Mouse (Mus musculus) thymus, adult 2 months (tissue): ENCODE data around the gene Cdk5r2. TPM values are rescaled to one million over a fixed set of nuclear protein-coding genes. Genes with fewer than 3 reads are reported as not detected.
"Not testable (repeated sequence)": the region's sequence is repeated elsewhere in the genome, so short reads cannot be mapped to it uniquely, and the experiment has no call there.

Experiments used
- DNase-seq: peaks from one replicate; pipeline ENCODE4 v3.0.0; 2021
- H3K27ac ChIP-seq: fragments of 200-500 bp; 2 replicates; pipeline ENCODE4 v1.5.1; 2012; ENCODE audit warnings: low read length, control low read depth; ENCODE audit not compliant: control insufficient read depth, insufficient read depth
- H3K27me3 ChIP-seq: fragments of 200-500 bp; 2 replicates; pipeline ENCODE4 v1.6.1; 2012; ENCODE audit warnings: mild to moderate bottlenecking, low read length, moderate library complexity, mixed read lengths; ENCODE audit not compliant: control insufficient read depth, insufficient read depth
- H3K36me3 ChIP-seq: fragments of 200-500 bp; 2 replicates; pipeline ENCODE4 v1.6.1; 2012; ENCODE audit warnings: mild to moderate bottlenecking, low read length, moderate library complexity; ENCODE audit not compliant: control insufficient read depth, insufficient read depth
- H3K4me1 ChIP-seq: fragments of 200-500 bp; replicated peaks from 2 replicates; pipeline ENCODE4 v1.6.1; 2012; ENCODE audit warnings: low read length; ENCODE audit not compliant: control insufficient read depth, insufficient read depth
- H3K4me3 ChIP-seq: fragments of 200-500 bp; 2 replicates; pipeline ENCODE4 v1.5.1; 2012; ENCODE audit warnings: mild to moderate bottlenecking, low read length, control low read depth, moderate library complexity; ENCODE audit not compliant: control insufficient read depth, insufficient read depth
- CTCF ChIP-seq: fragments of 200-500 bp; IDR thresholded peaks from 2 replicates; pipeline ENCODE4 v1.5.1; 2012; ENCODE audit warnings: mild to moderate bottlenecking, control low read depth, low read length, moderate library complexity, borderline replicate concordance; ENCODE audit not compliant: control insufficient read depth, poor library complexity, insufficient read depth; ENCODE audit errors: extremely low read depth
- POLR2A ChIP-seq: fragments of 200-500 bp; IDR thresholded peaks from 2 replicates; pipeline ENCODE4 v1.6.1; 2012; ENCODE audit warnings: mild to moderate bottlenecking, low read length, control low read depth, moderate library complexity; ENCODE audit not compliant: control insufficient read depth, poor library complexity, insufficient read depth; ENCODE audit errors: extremely low read depth
- WGBS: fragments of 180-500 bp; shearing (Covaris S2); methylation state at CpG from one replicate; pipeline ENCODE4 v1.1.7; 2018; 5-methylcytosine and 5-hydroxymethylcytosine counted together
- polyA plus RNA-seq: library from polyadenylated mRNA; depleted of rRNA; stranded (reverse); fragments of >200 nt; gene quantifications from 2 replicates; pipeline ENCODE4 v1.2.3, GENCODE M21; 2012

Cdk5r2 gene
- polyA plus RNA-seq, 1 experiment: 0.34 TPM

DNA sequence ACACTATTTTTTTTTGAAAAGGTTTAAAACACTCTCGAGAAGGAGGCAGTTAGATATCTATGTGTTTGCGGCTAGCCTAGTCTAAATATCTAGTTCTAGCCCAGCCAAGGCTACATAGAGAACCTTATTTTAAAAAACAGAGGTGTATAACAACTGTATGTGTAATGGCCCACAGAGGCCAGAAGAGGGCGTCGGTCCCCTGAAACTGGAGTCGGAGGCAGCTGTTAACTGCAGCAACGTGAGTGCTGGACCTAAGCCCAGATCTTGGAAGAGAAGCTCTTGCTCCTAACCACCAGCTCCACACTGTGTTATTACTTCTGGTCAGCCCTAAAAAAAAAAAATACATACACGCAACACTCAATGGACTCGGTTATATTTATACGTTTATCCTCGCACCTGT lies 45.7 kb upstream of the Cdk5r2 start:
- Histone ChIP-seq H3K27ac (no peak overlapping the region), H3K27me3 (peaks cover 22% of the 10 kb centered on the region; the same call in 1 of the 2 replicates), H3K36me3 (no peaks in the 10 kb centered on the region), H3K4me3 (no peak overlapping the region), H3K4me1 (peaks cover 18% of the 10 kb centered on the region)
- no peak for DNase-seq
- no peak for TF ChIP-seq POLR2A
- 60% methylated on average over 10 of the region's 10 CpGs for WGBS

DNA sequence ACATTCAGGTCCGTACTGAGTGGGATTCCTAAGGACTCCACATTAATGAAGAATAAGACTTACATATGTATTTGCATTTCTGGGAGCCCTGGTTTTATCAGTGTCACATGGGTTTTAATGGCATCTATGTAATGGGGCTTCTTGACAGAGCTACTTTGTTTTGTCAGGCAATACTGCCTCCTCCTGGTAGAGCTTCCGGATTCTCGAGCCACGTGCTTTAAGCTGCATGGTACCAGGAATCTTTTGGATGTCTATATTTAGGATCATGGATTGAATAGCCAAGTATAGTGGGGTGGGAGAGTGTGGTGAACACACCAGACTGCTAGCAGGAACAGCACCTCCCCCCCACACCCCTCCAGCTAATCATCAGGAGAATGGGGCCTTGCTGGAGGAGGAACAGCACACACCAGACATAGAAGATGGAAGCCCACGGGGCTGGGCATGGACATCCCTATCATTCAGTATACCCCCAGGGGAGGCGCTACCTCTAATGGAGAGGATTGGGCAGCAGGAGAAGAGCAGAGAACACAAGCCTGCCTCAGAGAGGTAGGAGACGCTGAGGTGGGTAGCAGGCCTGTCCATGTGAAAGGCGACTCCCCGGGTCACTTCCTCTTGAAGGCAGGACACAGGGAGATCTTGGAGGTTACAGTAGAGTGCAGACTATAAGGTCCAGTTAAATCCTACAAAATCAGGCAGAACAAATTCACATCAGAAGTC lies 39.6 kb upstream of the Cdk5r2 start:
- peaks cover 9% of the 10 kb centered on the region for H3K4me1 ChIP-seq
- no peaks in the 10 kb centered on the region; the same call in 1 of the 2 replicates for H3K27me3 ChIP-seq
- H3K27ac ChIP-seq: no peak overlapping the region
- 89% methylated on average over 9 of the region's 9 CpGs for WGBS
- TF ChIP-seq POLR2A (no peak), CTCF (no peak)
- H3K36me3 ChIP-seq: no peaks in the 10 kb centered on the region
- DNase-seq: no peak
- H3K4me3 ChIP-seq: no peak overlapping the region

DNA sequence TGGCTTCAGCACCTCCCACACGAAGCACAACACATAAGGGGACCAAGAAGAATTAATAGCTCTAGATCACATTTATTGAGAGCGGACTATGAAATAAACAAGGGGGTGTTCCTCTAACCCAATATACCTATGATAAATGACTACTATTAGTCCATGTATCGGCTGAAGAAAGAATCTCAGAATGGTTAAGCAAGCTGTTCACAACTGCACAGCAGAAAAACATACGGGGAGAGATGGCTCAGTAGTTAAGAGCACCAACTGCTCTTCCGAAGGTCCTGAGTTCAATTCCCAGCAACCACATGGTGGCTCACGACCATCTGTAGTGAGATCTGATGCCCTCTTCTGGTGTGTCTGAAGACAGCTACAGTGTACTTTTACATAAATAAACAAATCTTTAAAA lies 38.8 kb upstream of the Cdk5r2 start:
- not testable (repeated sequence) for H3K4me1 ChIP-seq, H3K4me3 ChIP-seq, DNase-seq, H3K27me3 ChIP-seq, H3K36me3 ChIP-seq, H3K27ac ChIP-seq
- WGBS: 95% methylated on average over 6 of the region's 6 CpGs

DNA sequence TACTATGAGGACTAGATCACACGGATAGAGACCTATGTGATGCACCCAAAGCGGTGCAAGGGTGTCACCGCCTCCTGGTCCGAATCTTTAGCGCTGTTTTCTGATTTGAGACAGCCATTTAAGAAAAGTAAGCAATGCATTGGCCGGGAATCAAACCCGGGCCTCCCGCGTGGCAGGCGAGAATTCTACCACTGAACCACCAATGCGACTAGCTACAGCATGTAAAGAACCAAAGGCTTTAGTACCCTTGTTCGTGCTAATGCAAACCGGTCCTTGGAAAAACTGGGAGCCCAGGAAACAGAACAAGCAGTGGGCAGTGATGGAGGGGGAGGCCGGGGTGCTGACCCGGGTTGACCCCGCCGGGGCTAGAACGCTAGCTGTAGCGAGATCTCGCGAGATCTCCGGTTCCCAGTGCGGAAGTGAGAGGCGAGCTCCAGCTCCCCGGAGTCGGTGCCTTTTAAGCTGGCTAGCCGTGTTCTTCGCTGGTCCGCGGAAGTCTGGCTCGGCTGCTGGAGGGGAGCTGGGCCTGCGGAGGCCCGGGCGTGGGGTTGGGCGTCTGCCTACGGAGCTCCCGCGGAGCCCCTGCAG lies 38.0 kb upstream of the Cdk5r2 start:
- WGBS: 10% methylated on average over 38 of the region's 38 CpGs
- peak overlapping the region; percentile 73 for H3K27ac ChIP-seq
- no peaks in the 10 kb centered on the region for H3K27me3 ChIP-seq
- H3K4me3 ChIP-seq: peak overlapping the region; percentile 58
- TF ChIP-seq CTCF (peak; percentile 26; the same call in 1 of the 2 replicates), POLR2A (peak; percentile 85)
- no peaks in the 10 kb centered on the region for H3K36me3 ChIP-seq
- DNase-seq: peak; percentile 88
- peaks cover 9% of the 10 kb centered on the region for H3K4me1 ChIP-seq

DNA sequence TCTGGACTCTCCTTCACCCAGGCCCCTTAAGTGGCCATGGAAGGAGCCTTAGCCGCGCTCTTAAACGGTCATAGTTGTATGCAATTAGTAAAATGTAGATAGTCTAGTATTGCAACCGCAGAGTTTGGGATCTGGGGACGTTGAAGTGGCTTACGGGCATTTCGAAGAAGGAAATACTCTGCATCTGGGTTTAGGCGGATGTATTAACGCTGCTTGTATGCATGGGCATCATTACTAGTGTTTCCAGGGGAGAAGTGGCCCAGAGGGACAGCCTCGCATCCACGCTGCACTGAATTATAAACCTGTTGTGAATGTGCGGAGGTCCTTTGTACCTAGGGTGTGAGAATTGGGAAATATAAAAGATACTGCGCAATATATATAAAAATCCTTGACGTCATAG lies 37.5 kb upstream of the Cdk5r2 start:
- Histone ChIP-seq H3K27me3 (no peaks in the 10 kb centered on the region), H3K4me3 (peak overlapping the region; percentile 58), H3K4me1 (peaks cover 9% of the 10 kb centered on the region), H3K27ac (peak overlapping the region; percentile 73), H3K36me3 (no peaks in the 10 kb centered on the region)
- WGBS: 16% methylated on average over 14 of the region's 14 CpGs
- TF ChIP-seq CTCF: no peak
- no peak for TF ChIP-seq POLR2A
- DNase-seq: no peak

DNA sequence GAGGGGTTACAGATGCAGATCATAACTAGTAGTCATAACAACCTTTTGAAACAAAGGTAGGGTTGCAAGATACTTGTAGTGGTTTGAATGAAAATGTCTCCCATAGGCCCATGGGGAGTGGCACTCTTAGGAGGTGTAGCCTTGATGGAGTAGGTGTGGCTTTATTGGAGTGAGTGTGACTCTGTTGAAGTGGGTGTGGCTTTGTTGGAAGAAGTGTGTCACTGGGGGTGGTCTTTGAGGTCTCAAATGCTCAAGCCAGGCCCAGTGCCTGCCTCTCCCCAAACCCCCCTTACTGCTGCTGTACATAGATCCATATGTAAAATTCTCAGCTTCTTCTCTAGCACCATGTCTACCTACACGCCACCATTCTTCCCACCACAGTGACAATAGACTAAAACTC lies 36.2 kb upstream of the Cdk5r2 start:
- WGBS: 100% methylated on average over 1 of the region's 1 CpGs
- Histone ChIP-seq H3K4me1 (peaks cover 9% of the 10 kb centered on the region), H3K36me3 (no peaks in the 10 kb centered on the region), H3K27ac (no peak overlapping the region), H3K4me3 (no peak overlapping the region), H3K27me3 (no peaks in the 10 kb centered on the region)
- no peak for TF ChIP-seq CTCF
- TF ChIP-seq POLR2A: no peak
- no peak for DNase-seq

DNA sequence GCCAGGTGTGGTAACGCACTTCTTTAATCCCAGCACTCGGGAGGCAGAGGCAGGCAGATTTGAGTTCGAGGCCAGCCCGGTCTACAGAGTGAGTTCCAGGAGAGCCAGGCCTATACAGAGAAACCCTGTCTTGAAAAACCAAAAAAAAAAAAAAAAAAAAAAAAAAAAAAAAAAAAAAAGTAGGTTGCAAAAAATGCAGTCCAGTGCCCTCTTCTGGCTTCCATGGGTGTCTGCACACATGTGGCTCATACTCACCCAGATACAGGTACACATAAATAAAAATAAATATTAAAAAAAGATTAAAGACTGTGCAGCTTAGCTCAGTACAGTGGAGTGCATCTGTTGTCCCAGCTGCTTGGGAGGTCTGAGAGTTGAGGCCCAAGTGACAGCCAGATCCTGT lies 31.1 kb upstream of the Cdk5r2 start:
- WGBS: 94% methylated on average over 4 of the region's 4 CpGs
- not testable (repeated sequence) for DNase-seq, H3K36me3 ChIP-seq

More for the DNA sequence above, 31.1 kb upstream of the Cdk5r2 start:
- not testable (repeated sequence) for H3K27me3 ChIP-seq, H3K4me1 ChIP-seq, H3K27ac ChIP-seq, H3K4me3 ChIP-seq
